Mouse (Mus musculus): ENCODE results near the gene Olfr134.

Olfr134 gene

DNA sequence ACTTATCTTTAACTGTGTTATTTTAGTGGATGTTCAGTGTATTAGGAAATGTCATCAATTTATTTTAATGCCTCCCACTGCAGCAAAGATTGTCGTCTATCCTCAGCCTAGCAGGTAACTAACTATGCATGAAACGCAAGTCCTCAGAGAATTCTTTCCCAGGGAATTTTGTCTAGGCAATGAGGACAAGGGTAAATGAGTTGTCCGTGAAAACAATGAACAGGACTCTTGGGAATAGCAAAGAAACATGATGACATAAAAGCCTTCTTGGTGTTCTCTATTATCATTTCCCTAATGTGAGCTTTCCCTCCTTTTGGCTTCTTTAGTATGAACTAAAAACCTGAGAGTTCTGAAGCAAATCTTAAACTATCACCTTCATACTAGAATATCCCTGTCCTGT, at the start of gene Olfr134:
Gene Olfr134, plus strand, starts transcription at position 301 of the 400 bp plus-strand sequence.
- DNase-seq (ENCODE audit: low read depth, low spot score), result no peak

DNA sequence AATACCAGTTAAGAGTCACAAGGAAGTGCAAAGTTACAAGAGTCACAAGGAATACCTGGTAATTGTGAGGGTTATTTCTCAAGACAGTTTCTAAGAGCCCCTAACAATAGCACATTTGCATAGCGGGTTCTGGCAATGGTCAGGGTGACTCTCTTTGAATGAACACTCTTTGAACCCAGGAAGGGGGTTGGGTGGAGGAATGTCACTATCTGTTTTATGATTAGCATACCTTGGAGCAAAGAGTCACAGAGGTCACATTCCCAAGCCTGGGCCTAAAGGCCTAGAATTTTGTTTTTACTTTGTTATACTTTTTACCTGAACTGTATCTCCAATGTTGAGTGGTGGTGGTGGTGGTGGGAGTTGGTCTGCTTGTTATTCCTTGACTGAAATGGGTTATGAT, 47.0 kb upstream of the Olfr134 start:
- DNase-seq (ENCODE audit: low read depth, low spot score), result peak; percentile 83

DNA sequence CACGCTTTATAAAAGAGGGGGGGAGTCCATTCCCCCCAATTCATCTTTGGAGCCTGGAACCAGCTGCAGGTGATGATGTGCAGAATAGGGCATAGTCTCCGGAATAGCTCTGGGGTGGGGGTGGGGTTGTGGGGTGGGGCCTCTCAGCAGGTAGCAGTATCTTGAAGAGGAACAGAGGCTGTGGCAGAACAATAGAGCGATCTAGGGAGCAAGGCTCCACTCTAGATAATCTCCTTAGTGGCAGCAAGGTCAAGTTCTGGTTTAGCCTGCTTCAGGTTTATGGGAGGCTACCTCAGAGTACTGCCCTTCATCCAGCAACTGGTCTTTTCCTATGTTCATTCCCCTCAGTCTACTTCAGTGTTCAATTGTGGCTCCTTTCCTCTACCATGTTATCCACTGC, 45.8 kb upstream of the Olfr134 start:
- DNase-seq (ENCODE audit: low read depth, low spot score), result peak; percentile 73

DNA sequence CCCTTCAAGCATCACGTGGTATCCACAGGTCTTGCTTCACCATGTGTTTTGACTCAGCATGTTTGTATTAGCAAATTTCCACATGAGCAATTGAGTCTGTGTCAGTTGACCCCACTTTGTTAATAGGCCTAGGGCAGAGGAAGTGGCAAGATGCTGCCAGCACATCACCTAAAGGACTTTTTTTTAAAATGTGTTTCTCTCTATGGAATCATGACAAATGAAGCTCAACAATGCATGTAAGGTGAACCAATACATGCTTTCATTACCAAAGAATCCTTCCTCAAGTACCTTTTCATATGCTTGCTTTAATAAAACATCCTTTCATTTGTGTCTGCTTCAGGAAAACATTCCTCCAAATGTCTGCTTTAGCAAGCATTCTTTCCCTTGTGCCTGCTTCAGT, 36.8 kb upstream of the Olfr134 start, which contains the start of gene Olfr132:
Gene Olfr132, minus strand, starts transcription at position 101 of the 400 bp plus-strand sequence.
- DNase-seq (ENCODE audit: low read depth, low spot score), result no peak

DNA sequence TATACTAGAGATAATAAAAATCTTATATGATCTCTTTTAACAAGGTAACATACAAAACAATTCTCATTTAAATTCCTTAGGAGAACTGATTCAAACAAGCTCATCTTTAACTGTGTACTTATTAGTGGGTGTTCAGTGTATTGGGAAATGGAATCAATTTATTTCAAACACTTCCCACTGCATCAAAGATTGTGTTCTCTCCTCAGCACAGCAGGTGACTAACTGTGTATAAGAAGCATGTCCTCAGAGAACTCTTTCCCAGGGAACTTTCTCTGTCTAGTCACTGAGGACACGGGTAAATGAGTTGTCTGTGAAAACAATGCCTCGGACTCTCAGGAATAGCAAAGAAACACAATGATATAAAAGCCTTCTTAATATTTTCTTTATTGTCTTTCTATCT, 26.2 kb upstream of the Olfr134 start, which contains the start of gene Olfr133:
Gene Olfr133, plus strand, starts transcription at position 301 of the 400 bp plus-strand sequence.
- no peak for DNase-seq (ENCODE audit: low read depth, low spot score)

DNA sequence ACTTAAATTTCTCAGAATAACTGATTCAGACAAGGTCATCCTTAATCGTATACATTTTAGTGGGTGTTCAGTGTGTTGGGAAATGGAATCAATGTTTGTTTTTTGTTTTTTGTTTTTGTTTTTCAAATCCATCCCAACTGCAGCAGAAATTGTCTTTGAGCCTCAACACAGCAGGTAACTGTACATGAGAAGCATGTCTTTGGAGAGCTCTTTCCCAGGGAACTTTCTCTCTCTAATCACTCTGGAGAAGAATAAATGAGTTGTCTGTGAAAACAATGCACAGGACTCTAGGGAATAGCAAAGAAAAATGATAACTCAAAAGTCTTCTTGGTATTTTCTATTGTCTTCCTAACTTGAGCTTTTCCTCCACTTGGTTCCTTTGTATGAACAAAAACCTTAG, 32.8 kb downstream of the Olfr134 start, which contains the start of gene Olfr135:
Gene Olfr135, plus strand, starts transcription at position 301 of the 400 bp plus-strand sequence.
- DNase-seq (ENCODE audit: low read depth, low spot score), result no peak
